Mouse (Mus musculus) liver, adult (tissue): ENCODE data around the gene Tpra1.

Source experiments
- GATA4 ChIP-seq: IDR thresholded peaks from 2 replicates; pipeline ENCODE4 v1.6.1; 2014; ENCODE audit warnings: mild to moderate bottlenecking, low read length; ENCODE audit not compliant: insufficient replicate concordance

Gene Tpra1

GRCm38 (mm10) chr6:88901947-88902820 lies at the start of gene Tpra1:
Gene Tpra1 (plus strand): TSS chr6:88902251.
- no peak for TF ChIP-seq GATA4

DNA sequence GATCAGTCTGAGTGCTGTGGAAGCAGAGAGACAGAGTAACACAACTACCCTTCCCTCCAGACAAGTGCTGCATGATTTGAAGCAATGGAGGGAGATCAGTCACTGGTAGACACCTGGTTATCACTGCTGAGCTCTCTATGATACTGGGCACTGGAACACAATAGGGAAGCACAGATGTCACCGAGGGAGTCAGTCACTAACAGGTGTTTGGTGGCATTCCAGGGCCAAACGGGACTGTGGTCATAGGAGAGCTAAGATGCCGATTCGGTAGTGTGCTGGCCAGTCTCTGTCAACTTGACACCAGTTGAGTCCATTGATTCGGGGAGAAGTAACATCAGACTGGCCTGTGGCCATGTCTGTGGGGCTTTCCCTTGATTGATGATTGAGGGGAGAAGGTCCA lies 47.5 kb upstream of the Tpra1 start:
- no peak for TF ChIP-seq GATA4

DNA sequence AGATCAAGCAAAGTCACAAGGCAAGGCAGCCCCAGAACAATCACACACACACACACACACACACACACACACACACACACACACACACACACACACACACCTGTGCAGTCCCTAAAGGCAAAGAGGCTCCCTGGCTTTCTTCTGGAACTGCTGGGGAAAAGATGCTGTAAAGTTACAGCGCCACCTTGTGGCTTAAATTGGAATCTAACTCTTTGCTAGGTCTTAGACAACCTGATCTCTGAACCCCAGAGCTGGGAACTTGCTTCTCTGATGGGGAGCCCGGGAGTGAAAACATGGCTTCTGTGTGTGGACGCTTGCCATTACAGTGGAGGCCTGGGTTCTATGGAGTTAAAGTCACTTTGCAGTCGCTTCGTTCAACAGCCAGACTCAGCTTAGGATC lies 46.4 kb upstream of the Tpra1 start:
- TF ChIP-seq GATA4: no peak

GRCm38 (mm10) chr6:88857249-88857648 lies 44.8 kb upstream of the Tpra1 start:
- TF ChIP-seq GATA4: no peak

- TF ChIP-seq GATA4: no peak
Observed at GRCm38 (mm10) chr6:88857830-88858229, 44.2 kb upstream of the Tpra1 start.

- no peak for TF ChIP-seq GATA4
Observed at GRCm38 (mm10) chr6:88858341-88858740, 43.7 kb upstream of the Tpra1 start.

- no peak for TF ChIP-seq GATA4
Observed at GRCm38 (mm10) chr6:88860914-88861313, 41.1 kb upstream of the Tpra1 start.

DNA sequence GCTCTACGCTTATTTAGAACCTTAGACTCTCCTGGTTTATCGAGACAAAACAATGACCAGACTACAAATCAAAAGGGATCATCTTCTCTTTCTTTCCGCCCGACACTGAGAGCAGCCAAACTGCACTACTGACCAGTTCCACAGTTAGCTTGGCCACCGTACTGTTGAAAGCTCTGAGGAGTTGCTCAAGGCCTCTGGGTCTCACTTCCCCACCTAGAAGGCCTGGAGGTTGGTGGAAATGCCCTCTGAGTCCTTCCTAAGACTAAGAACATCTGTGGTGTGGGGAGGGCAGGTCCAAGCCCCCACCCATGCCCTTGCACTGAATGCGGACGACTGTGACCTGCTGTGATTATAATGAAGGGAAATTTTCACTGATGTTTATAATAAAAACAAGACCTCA lies 36.3 kb upstream of the Tpra1 start:
- no peak for TF ChIP-seq GATA4

DNA sequence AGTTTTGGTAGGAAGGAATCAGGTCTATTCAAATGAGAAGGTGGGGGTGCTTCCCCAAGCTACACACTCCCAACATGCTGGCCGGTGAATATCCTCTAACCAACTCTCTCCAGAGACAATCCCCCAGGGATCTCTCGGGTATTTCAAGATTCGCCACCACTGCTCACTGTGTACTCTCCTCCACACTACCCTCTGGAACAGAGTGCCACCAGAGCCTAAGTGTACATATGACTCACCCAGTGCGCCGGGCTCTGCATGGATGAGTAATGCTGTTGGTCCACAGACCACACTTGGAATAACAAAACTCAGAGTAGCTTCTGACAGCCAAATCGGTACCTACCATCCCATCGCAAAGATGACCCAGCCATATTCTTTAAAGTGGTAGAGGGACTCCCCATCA lies 32.6 kb upstream of the Tpra1 start:
- TF ChIP-seq GATA4: no peak

DNA sequence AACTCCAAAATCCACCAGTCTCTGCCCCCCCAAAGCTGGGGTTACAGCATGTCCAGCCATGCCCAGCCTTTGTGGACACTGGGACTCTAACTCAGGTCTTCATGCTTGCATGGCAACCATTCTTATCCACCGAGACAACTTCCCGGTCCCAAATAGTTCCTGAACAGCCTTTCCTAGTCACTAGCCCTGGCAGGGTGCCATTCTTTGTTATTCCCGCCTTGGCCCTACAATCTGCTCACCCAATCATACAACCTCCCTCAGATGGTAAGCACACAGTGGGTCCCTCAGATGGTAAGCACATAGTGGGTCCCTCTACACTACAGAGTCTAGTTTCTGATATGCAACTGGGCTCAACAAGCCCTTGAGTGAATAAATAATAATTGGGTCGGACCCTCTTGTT lies 31.5 kb upstream of the Tpra1 start:
- TF ChIP-seq GATA4: no peak

DNA sequence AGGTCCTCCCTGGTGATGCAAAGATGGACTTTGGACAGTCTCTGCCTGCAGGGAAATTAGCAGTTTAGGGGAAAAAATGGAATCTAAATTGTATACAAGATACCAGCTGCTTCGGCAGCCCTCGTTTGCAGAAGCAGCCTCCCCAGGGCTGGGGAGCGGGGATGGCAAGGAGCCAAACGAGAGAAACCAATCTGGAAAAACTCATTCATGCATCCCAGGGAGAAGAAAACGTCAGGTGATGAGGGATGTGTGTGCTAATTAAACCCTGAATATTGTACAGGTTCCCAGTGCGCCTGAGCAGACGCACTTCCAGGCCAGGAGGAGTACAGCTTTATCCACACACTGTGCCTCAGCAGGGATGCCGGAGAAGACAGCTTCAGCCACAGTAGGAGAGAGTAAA lies 30.5 kb upstream of the Tpra1 start:
- TF ChIP-seq GATA4: no peak

DNA sequence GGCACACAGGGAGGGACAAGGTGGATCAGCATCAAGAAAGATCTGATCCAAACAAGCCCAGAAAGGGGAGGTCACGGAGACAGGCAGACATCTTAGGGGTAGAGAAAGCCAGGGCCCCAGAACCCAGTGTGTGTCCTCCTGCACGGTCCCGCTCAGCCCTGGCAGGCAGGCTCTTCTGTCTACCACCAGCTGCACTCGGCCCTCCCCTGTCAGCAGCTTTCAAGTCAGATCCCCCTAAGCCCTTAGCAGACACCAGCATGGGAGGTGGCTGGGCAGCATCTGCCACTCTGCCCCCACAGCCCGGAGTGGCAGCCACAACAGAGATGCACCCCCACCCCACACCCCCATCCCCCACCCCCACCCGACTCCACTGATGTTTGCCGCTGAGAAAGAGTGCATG lies 29.2 kb upstream of the Tpra1 start:
- no peak for TF ChIP-seq GATA4

- no peak for TF ChIP-seq GATA4
Observed at GRCm38 (mm10) chr6:88873965-88874867, 27.8 kb upstream of the Tpra1 start.

GRCm38 (mm10) chr6:88874868-88875508 lies 27.1 kb upstream of the Tpra1 start, which contains the start of gene Podxl2:
Gene Podxl2 (minus strand): TSS chr6:88875044.
- TF ChIP-seq GATA4: no peak

- no peak for TF ChIP-seq GATA4
Observed at GRCm38 (mm10) chr6:88879471-88879870, 22.6 kb upstream of the Tpra1 start.
